Mouse (Mus musculus): ENCODE measurements around the gene Ubash3b.

The Ubash3b gene

DNA sequence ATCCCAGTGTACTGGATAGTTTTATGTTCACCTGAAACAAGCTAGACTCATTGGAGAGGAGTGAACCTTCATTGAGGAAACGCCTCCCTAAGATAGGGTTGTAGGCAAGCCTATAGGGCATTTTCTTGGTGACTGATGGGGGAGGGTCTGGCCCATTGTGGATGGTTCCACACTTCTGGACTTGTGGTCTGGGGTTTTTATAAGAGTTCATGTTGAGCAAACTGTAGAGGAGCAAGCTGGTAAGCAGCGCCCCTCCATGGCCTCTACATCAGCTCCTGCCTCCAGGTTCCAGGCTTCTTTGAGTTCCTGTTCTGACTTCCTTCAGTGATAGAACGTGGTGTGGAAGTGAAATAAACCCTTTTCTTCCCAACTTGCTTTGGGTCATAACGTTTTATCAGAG is 866 bp upstream of the Ubash3b start:
- DNase-seq, result no peak

DNA sequence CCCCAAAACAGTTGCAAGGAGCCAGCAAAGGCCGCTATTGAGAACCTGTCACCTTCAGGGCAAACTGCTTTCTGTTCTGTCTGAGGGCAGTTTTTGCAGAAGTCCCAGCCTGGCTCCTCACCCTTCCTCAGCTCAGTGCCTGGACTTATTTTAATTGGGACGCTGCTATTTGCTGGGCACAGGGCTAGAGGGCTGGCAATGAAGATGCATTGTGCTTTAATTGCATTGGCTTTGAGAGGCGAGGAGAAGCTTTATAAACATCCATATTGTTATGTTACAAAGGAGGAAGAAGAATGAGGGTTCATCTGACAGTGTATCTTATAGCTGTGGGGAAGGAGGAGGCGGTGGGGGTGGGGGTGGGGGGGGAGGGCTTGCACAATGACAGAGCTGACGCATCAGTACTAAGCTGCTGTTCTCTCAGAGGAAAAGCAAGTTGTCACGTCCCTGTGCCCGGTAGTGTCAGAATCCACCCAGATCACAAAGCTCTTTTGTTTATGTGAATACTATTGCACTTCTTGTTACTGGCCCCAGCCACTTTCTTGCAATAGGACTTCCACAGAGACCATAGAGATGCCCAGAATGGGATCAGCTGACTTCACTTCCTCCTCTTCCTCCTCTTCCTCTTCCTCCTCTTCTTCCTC is 841 bp downstream of the Ubash3b start:
- no peak for DNase-seq

DNA sequence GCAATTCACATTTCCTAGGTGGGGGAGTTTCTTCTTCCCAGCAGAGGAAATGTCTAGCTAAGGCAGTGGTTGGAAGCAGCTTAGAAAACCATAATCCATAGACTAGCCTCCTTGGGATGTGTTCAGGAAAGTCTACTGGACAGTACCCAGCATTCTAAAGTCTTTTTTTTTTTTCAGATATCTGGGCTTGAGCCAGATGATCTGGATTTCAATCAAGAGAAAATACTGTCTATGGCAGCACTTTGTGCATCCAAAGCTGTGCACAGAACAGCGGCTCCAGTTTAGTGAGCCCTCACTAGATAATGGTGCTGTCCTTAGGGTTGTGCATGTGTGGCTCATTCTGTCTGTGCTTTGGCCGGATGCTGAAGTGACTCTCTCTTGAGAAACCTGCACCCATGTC is 2.3 kb downstream of the Ubash3b start:
- no peak for DNase-seq

DNA sequence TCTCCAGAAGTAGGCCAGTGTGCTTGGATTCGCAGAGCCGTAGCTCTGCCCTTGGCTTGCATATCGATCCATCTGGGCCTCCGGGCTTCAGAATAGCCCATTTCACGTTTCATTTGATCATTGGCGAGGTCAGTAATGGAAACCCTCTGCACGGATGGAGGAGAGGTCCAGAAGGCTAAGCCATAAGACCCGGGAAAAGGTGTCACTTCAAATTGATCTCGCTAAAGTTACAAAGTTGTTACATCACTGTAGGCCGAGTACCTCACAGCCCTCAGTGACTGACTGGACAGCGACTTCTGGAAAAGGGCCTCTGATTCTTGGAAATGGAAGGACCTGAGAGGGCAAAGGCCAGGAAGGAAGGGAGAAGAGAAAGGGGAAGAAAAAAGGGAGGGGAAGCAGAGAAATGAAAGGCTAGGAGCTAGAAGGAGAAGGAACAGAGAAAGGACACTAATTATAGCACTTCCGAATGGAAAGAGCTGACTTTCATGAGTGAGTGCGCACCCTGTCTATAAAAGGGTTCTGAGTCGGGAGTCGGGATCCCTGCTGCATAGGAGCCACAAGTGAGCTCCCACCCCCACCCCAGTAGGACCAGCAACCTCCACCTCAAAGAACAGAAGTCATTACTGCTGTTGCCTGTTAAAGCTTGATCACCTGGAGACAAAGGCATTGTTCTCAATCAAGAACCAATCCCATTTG is 3.5 kb downstream of the Ubash3b start:
- DNase-seq, result no peak

DNA sequence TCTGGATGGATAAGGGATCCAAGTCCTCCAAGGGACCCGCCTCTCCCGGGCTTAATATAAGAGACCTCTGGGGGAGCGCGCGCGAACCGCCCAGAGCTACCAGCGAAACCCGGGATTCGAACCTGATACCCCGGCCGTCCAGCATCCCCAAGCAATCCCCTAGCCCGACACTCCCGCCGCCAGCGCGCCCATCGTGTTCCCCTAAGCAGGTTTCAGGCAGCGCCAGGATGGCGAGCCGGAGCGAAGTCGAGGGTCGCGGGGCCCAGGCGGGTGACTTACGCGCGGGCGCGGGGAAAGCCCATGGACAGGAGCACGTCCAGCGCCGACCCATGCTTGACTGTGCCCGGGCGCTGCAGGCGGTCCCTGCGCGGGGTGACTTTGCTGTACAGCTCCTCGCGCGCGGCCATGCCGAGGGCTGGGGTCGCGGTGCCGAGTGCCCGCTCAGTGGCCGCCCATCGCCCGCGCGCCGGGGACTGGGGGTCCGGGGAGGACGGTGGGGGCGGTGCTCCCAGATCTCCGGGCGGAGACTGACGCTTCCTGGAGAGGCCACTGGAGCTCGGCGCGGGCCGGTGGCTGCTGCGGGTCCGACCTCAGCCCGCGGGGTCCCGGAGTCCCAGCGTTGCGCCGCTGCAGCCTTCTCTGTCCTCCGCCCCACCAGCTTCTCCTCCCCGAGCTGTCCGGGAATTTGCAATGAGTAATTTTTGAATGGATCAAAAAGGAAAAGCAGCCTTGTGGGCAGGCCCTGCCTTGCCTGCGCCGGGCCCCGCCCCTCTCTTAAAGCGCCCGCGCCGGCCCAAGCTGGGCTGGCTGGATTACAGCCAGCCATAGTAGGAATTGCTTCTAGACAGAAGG is 4.3 kb downstream of the Ubash3b start:
- DNase-seq, result peak; percentile 86

DNA sequence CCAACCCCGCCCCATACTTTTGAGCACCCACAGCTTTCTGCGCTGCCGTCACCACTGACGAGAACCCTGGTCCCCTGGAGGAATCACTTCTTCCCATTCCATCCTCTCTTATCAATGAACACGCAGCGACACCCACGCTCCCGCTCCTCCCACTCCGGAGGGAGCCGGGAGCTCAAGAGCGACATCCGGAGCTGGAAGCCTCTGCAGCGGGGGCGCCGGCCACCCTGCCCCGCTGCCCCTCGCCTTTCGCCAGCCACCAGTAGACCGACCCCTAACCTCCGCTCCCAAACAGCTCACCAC is 4.8 kb downstream of the Ubash3b start:
- peak; percentile 69 for DNase-seq

DNA sequence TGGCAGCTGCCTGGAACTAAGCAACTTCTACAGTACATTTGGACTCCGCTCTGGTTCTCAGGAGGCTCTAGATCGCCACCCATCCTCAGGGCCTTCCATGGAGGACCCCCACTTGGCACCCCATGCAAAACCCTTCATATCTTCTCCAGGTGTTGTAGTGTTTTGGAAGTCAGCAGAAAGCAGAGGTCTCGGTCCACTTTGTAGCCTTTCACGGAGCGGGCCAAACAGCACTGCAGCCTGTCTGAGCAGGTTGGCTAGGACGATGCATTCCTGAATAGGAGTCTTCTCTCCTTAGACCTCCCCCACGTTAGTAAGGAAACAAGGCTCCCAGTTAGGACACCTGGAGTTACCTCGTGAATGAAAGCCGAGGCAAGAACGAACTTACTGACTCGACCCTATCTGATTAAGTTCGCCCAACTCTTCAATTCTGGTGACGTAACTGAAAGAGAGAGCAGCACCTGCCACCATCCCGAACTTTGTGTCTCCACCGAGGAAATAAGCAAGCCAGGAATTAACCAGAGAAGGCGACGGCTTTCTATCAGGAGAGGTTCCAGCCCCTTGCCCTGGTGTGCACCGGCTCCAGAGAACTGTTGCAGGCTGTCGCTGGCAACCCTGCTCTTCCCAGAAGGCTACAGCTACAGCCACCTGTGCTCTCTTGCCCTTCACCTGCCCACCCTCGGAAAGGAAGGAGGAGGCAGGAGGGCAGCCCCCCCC is 5.3 kb downstream of the Ubash3b start:
- peak; percentile 53 for DNase-seq

DNA sequence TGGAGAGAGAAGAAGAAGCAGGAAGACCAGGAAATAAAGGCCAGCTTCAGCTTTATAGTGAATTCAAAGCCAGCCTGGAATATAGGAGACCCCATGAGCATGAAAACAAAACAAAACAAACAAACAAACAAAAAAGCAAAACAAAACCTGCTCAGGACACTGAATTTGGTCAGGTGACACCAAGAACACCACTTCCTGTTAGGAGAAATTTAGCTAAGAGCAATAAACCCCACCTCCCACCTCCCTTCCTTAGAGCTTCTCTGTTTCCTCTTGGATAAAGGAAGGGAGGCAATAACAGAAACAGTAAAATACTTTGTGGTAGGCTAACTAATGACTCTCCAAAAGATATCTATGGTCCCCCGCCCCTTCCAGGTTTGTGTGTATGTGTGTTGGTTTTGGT is 7.5 kb downstream of the Ubash3b start:
- DNase-seq, result no peak

DNA sequence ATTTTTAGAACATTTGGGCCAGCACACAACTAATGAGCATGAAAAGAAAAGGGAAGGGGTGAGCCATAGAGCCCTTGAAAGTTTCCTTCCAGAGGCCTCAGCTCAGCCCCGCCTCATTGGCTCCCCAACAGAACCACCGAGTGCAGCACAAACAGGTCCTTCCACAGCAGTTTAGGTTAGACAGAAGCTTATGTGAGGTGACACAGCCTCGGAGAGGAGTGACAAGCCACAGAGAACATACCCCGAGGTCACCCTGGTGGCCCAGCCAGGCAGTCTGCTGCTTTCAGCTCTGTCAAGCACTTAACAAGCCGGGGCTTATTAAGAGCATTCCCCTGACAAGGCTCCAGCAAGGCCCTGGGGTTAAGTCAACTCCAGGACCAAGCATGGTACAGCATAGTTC is 8.4 kb downstream of the Ubash3b start:
- no peak for DNase-seq

DNA sequence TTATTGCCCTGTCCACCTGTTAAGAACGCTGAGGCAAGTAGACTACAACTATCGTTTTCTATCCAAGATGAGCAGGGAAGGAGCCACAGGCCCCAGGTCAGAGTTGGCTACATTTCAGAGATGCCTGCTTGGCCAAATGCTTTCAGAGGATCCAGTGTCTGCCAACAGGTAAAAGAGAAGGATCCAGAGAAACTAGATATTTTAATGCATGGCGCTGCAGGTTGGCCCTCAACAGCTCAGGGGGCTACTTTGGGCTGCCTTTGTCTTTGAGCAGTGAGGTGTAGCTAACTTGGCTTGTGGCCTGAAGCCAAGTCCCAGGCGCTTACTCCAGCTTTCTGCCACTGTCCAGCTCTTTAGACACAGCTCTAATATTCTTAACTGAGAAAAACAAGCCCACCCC is 10.0 kb downstream of the Ubash3b start:
- DNase-seq, result peak; percentile 61

DNA sequence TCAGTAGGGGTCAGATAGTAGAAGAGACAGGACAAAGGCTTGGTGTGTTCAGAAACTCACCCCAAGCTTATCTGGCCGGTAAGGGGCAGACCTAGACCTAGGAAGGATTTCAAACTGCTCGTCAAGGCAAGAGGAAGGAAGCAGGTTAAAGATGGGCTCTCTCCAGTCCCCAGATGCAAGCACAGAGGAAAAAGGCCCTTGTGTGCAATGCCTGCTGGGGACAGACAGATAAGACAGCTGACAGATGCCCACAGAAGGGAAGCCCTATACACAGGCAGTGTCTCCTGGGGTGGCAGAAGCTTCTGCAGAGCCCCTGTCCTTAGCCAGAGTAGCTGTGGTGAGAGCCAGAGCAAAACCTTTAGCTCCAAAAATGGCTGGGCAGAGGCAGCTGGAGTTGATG is 11.6 kb downstream of the Ubash3b start:
- no peak for DNase-seq

DNA sequence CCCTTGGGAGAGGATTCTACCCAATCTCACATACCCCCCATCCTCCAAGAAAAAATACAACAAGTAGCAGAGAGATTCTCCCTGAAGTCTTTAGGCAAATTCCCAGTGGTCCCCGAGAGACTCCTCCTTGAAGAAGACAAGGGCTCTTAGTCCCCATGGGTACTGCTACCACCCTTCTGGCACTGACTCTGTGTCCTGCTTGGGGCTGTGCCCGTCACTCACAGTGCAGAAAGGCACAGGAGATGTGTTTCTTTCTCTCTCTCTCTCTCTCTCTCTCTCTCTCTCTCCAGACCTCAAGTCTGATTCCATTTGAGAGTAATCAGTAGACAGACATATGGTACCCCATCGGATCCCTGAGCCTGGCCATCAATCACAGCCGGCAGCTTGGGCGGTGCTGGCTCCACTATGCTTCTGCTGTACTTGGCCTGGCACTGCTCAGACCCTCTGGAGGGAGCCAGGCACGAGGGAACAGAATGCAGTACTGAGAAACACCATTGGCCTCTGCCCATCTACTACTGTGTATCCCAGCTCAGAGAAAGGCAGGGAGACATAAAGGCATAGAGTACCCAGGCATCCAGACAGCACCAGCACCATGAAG is 12.3 kb downstream of the Ubash3b start:
- DNase-seq, result peak; percentile 78

DNA sequence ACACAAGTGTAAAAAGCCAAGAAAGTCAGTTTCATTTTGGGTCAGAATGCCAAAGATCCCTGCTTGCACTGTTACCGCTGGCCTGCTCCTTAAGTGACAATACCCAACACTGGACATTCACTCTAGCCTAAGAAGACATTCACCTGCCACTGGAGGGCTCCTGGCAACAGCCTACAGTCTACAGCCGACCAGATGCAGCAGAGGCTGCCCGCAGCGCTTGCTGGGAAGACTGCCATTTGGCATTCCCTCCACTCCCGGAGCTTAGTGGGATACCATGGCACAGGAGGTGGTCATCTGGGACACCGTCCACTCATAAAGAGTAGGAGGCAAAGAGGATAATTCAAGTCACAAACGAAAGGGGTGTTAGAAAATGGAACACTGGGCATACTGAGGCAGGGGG is 12.9 kb downstream of the Ubash3b start:
- DNase-seq, result peak; percentile 65

DNA sequence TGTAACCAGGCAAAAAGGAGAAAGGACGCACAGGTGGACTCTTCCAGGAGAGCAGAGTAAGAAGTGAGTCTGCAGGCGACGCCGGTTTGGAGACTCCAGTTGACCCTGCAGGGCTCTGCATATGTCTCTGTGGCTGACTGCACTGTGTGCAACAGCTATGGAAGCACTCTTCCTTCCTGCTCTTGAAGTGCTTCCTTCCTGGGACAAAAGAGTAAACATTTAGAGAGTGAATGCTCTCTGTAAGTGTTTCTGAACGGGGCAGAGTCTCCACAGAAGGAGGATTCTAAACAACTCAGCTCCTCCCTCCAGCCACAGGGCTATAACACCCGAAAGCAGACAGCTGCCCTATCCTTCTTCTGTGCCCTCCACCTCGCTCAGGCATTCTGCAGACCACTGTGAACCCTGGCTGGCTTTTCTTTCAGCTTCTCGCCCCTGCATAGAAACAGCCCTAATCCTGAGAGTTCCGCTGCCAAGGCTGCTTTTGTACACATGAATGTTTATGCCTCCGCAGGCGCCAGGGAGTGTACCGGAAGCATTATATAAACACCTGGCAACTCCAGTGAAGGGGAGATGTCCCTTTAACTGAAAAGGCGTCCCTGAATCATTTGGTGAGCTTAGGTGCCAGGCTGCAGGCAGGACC is 14.2 kb downstream of the Ubash3b start:
- DNase-seq, result no peak

DNA sequence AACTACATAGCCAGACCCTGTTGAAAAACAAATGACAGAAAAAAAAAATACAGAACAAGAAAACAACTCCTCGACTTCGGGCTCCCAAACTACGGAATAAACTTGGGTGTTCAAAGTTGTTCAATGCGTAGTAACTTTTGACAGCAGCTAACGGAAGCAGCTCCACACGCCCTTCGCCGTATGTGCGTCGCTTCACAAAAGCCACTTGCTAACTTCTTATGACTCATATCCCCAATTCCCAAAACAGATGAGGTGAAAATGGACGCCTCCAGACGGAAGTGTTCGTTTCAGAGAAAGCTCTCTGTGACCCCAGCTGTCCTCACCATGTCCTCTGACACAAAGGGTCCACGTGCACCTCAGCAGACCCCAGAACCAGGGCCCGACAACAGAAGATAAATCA is 17.7 kb downstream of the Ubash3b start:
- DNase-seq, result no peak

DNA sequence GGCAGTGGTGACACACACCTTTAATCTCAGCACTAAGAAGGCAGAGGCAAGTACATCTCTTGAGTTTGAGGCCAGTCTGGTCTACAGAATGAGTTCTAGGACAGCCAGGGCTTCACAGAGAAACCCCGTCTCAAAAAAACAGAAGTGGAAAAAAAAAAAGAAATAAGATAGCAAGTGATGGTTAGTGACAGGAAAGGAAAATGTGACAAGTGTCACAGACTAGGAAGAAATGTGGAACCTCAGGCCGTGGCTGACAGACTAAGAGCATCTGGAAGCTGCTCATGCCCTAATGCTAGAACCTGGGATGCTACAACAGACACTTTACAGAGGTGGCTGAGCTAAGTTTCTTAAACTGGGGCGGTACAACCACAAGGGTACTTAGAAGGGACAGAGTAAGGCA is 18.4 kb downstream of the Ubash3b start:
- DNase-seq, result no peak

DNA sequence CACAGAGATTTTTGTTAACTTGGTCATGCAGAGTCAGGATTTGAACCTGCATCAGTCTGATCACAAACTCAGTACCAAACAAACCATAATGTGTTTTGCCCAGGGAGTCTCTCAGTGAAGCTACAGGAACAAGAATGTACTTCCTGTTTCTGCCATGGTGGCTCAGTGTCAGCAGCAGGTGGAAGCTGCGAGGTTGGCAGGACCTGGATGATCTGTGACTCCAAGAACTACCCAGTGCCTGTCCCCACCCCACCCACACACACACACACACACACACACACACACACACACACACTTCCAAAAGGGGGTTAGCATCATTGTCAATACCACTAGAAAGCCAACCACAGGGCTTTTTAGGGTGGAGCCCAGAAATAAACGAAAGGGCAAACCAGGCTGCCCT is 20.5 kb downstream of the Ubash3b start:
- no peak for DNase-seq

DNA sequence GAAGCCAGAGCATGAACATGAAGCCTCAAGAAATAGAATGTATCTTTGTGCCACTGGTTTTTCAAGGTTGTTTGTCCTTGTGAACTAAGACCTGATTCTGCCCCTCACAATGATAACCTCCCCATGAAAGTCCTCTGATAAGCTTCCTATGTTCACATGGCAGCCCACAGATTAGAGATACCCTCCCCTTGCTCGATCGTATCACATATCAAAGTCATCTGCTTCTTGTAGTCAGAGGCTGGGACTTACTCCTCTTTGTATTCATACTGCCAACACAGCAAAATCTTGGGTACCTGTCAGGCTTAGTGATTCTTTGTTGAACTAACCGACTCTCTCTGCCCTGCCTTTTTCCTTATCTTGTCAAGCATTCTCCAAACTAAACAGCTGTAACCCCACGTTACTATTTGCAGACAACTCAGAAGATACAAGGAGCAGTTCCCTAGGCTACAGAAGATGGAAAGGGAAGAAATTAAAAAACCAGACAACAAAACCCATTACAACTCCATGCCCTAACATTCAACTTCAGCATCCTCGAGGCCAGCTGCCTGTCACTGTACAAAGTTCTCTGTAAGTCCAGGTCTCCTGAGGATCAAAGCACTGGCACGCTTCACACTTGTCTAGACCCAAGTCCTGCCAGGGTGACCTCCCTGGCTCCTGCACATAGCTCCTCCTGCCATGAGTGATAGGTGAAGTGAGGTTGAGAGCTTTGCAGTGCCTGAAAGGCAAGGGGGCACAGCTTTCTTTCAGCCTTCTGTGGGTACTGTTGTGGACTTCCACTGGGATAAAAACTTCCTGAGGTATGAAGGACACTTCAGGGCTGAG is 22.3 kb downstream of the Ubash3b start:
- DNase-seq, result no peak

DNA sequence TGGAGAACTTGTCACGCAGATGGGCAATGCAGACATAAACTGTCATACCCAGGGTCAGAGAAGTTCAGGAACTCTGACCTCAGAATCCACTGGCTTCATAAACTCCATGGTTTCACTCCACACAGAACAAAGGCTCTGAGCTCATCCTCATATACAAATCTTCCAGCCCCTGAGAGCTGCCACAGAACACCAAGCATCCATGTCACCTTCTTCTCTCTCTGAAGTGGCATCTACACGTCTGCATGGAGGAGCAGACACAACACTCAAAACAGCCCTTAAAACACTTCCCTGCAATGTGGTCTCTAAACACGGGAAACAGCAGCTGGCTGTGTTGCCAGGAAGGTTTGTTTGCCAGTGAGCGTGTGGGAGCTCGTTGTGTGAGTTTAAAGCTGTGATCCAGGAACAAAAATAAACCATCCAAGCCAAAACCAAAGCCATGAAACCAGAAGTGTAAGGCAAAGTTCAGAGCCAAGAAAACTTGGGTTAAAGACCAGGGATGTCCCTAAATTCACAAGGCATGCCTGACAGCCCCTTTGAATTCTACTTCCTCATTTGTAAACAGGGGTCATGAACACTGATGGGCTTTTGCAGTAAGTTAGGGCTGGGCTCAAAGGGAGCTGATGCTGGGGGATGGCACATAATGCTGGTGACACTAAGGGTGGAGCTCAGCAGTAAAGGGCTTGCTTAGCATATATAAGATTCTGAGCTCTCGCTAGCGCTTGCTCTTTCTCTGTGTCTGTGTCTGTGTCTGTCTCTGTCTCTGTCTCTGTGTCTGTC is 24.6 kb downstream of the Ubash3b start:
- no peak for DNase-seq

DNA sequence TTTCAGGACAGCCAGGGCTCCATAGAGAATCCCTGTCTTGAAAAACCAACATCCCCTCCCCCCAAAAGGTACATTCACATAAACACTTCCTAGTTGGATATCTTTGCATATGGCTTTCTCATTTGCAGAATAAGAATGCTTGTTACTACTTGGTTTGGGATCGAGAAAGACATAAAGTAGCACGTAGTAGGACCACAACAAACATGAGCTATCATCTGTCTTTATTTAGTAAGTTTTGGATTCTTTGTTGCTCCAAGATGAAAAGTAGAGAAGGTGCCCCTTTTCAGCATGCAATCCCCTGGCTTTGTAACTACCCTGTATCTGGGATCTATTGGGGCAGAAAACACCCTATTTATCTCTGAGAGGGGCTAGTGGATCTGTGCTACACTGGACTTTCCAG is 25.2 kb downstream of the Ubash3b start:
- DNase-seq, result no peak

DNA sequence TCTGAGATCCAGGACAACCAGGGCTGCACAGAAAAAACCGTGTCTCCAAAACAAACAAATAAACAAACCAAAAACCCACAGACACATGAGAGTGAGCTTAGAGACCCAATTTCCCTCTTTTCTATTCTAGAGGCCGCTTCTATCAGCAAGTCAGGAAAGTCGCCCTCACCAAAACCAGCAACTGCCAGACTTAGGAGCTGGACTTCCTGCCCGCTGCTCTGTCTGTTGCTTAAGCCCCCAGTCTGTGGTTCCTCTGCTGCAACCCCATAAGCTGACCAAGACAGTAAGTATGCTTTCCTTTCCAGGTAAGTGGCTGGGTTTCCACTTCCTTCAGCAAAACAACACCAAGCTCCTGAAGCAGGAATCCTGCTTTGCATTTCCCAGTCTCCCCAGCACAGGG is 26.6 kb downstream of the Ubash3b start:
- no peak for DNase-seq
